ENCODE assay signal across 18 mouse cellular contexts in the genomic region with DNA sequence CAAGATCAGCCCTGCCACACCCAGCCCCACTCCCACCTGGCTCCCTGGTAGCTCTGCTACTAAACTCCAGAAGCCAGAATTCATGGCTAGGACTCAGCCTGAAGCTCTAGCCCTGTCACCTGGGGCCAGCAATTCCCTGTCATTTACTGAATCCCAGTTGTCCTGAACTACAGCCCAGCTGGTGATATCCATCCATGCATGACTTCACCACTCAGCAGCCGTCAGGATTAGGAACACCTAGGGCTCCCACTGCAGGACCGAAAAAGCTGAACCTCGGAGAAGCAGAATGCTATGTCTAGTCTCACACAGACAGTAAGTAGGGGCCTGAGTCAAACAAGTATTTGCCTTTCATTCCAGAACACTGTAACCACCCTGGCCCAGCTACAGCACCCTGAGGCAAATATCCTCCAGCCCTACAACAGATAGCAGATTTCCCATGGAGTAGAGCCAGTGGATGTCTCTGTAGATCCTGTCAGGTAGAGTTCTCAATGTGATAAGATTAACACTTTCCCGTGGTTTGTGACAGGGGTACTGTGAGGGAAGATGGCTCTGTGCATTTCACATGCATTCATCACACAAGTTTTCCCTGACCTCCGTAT. TPM values are rescaled to one million over a fixed set of nuclear protein-coding genes. Genes with fewer than 3 reads are reported as not detected.
DNase-seq lines count a peak whose midpoint lies in the region; ATAC-seq lines count a peak whose summit lies in the region.
"Had no signal": no experiment of that assay in that cellular context is flagged by ENCODE, and none has a peak within 500 bp of the region (broad histone marks: within the 10 kb centered on the region; RNA-seq: fewer than 3 reads in every experiment).

No protein-coding gene starts in this region.

- 52% methylated on average over 5 of the region's 5 CpGs for WGBS in lung, embryonic 16.5 days
- 47% methylated on average over 5 of the region's 5 CpGs for WGBS in hindbrain, embryonic 10.5 days
- 37% methylated on average over 5 of the region's 5 CpGs for WGBS in midbrain, embryonic 10.5 days

- H3K9ac ChIP-seq in lung, embryonic 16.5 days (ENCODE audit: low read length): no peak overlapping the region
- H3K9ac ChIP-seq: heart, embryonic 15.5 days; intestine, embryonic 15.5 days; liver, postnatal 0 days had no signal

- no peak for ATAC-seq in lung, embryonic 16.5 days (ENCODE audit: low read depth)
- ATAC-seq in monocyte, adult 5-6 weeks (replicated peaks; ENCODE audit: insufficient number of reproducible peaks, low FRiP score, low TSS enrichment, poor library complexity, severe bottlenecking): no peak
- ATAC-seq: activated CD4-positive, CD25-positive, alpha-beta regulatory T cell, adult 4 months; liver, postnatal 0 days had no signal

- DNase-seq in lung, postnatal 14 days: no peak
- no peak for DNase-seq in hindbrain, embryonic 10.5 days (ENCODE audit: low spot score)
- no peak for DNase-seq in midbrain, embryonic 10.5 days (ENCODE audit: low spot score)
- peak; percentile 45 for DNase-seq in retina, embryonic 14.5 days (ENCODE audit: low spot score)
- DNase-seq in thymus, adult 18-20 months: no peak
- no peak for DNase-seq in thymus, postnatal 4 days
- DNase-seq: cerebellum, postnatal 14 days; liver, postnatal 0 days had no signal

- H3K4me2 ChIP-seq in lung, embryonic 16.5 days (ENCODE audit: low read depth, low read length): no peak overlapping the region
- H3K4me2 ChIP-seq: heart, embryonic 15.5 days; intestine, embryonic 15.5 days had no signal

- peak overlapping the region; percentile 15; the same call in 1 of the 2 replicates for H3K27ac ChIP-seq in lung, embryonic 16.5 days (ENCODE audit: low read length)
- H3K27ac ChIP-seq in hindbrain, embryonic 10.5 days: peak overlapping the region; percentile 90
- peak overlapping the region; percentile 91 for H3K27ac ChIP-seq in midbrain, embryonic 10.5 days (replicated peaks)
- H3K27ac ChIP-seq: heart, embryonic 15.5 days; intestine, embryonic 15.5 days had no signal

- H3K9me3 ChIP-seq in lung, embryonic 16.5 days (ENCODE audit: control insufficient read depth, low read length): no peaks in the 10 kb centered on the region
- no peaks in the 10 kb centered on the region for H3K9me3 ChIP-seq in hindbrain, embryonic 10.5 days
- H3K9me3 ChIP-seq in midbrain, embryonic 10.5 days (replicated peaks): no peaks in the 10 kb centered on the region
- H3K9me3 ChIP-seq: heart, embryonic 15.5 days; intestine, embryonic 15.5 days had no signal

- peaks cover 5% of the 10 kb centered on the region; the same call in 1 of the 2 replicates for H3K4me1 ChIP-seq in lung, embryonic 16.5 days (replicated peaks; ENCODE audit: control insufficient read depth, insufficient read depth, low read length)
- peaks cover 62% of the 10 kb centered on the region for H3K4me1 ChIP-seq in hindbrain, embryonic 10.5 days (replicated peaks)
- peaks cover 55% of the 10 kb centered on the region for H3K4me1 ChIP-seq in midbrain, embryonic 10.5 days

- H3K4me3 ChIP-seq in lung, embryonic 16.5 days (ENCODE audit: low read length): no peak overlapping the region
- H3K4me3 ChIP-seq in hindbrain, embryonic 10.5 days: no peak overlapping the region
- no peak overlapping the region for H3K4me3 ChIP-seq in midbrain, embryonic 10.5 days
- H3K4me3 ChIP-seq: heart, embryonic 15.5 days; intestine, embryonic 15.5 days had no signal

- H3K36me3 ChIP-seq in lung, embryonic 16.5 days (ENCODE audit: control insufficient read depth, insufficient read depth, low read length): no peaks in the 10 kb centered on the region
- H3K36me3 ChIP-seq in hindbrain, embryonic 10.5 days: no peaks in the 10 kb centered on the region
- no peaks in the 10 kb centered on the region for H3K36me3 ChIP-seq in midbrain, embryonic 10.5 days
- H3K36me3 ChIP-seq: heart, embryonic 15.5 days; intestine, embryonic 15.5 days had no signal

- no peaks in the 10 kb centered on the region for H3K27me3 ChIP-seq in lung, embryonic 16.5 days (ENCODE audit: control insufficient read depth, insufficient read depth, low read depth, low read length)
- H3K27me3 ChIP-seq in hindbrain, embryonic 10.5 days (ENCODE audit: insufficient read depth, poor library complexity, severe bottlenecking): no peaks in the 10 kb centered on the region
- H3K27me3 ChIP-seq in midbrain, embryonic 10.5 days (ENCODE audit: low read depth, poor library complexity, severe bottlenecking): no peaks in the 10 kb centered on the region
- H3K27me3 ChIP-seq: heart, embryonic 15.5 days; intestine, embryonic 15.5 days had no signal

RNA-seq across cellular contexts. Expression of a gene that starts 4.9 kb away (rescaled TPM):
- not detected in 2 replicates for polyA plus RNA-seq in lung, embryonic 16.5 days (2015; fragmentation: Nextera tagmentation; extraction: Ambion mirVana)
- polyA plus RNA-seq in hindbrain, embryonic 10.5 days (2016; fragmentation: Nextera tagmentation; extraction: Ambion mirVana): not detected in 2 replicates
- polyA plus RNA-seq in midbrain, embryonic 10.5 days (2016; fragmentation: Nextera tagmentation; extraction: Ambion mirVana): 0.42 and 1.1 TPM in 2 replicates
- not detected in 3 replicates for total RNA-seq in monocyte, adult 5-6 weeks (2017)
- total RNA-seq: ES-E14; gastrocnemius, adult 8-10 months; left cerebral cortex, postnatal 36 days; megakaryocyte progenitor cell, adult 5-6 weeks had no signal
- polyA plus RNA-seq: activated CD4-positive, CD25-positive, alpha-beta regulatory T cell, adult 4 months; heart, embryonic 15.5 days; liver, postnatal 0 days; spleen, adult 2 months had no signal

RNA-seq across cellular contexts. Expression of a gene that starts 25.0 kb away (rescaled TPM):
- polyA plus RNA-seq in lung, embryonic 16.5 days (2015; fragmentation: Nextera tagmentation; extraction: Ambion mirVana): 85.3 and 86.3 TPM in 2 replicates
- 67.0 and 85.8 TPM in 2 replicates for polyA plus RNA-seq in hindbrain, embryonic 10.5 days (2016; fragmentation: Nextera tagmentation; extraction: Ambion mirVana)
- 68.8 and 75.6 TPM in 2 replicates for polyA plus RNA-seq in midbrain, embryonic 10.5 days (2016; fragmentation: Nextera tagmentation; extraction: Ambion mirVana)
- total RNA-seq in monocyte, adult 5-6 weeks (2017): 10.4 to 20.2 TPM (median 14.3 TPM) in 3 replicates

Comparison
In these comparisons a context has a peak if more than half of its experiments do, and no peak if none do; other contexts are left out.
1. H3K27ac ChIP-seq: peak in every context shown above with its lines; median percentile 91 in midbrain, embryonic 10.5 days; 90 in hindbrain, embryonic 10.5 days; 15 in lung, embryonic 16.5 days.